Mouse (Mus musculus) stomach, postnatal 0 days (tissue): ENCODE measurements at regions not wholly inside any gene's neighbourhood (a gene's known extent, or its start where the extent isn't known, plus 50 kb on each side); places are given as distances from the start of the nearest gene placed in this dataset.

Experiments used
- CTCF ChIP-seq: IDR thresholded peaks from 2 replicates; pipeline ENCODE4 v1.5.1; 2016; ENCODE audit warnings: antibody characterized with exemption, low read depth, mild to moderate bottlenecking, moderate library complexity
- EP300 ChIP-seq: optimal IDR thresholded peaks from 2 replicates; pipeline ENCODE3; 2016; ENCODE audit warnings: antibody characterized with exemption

DNA sequence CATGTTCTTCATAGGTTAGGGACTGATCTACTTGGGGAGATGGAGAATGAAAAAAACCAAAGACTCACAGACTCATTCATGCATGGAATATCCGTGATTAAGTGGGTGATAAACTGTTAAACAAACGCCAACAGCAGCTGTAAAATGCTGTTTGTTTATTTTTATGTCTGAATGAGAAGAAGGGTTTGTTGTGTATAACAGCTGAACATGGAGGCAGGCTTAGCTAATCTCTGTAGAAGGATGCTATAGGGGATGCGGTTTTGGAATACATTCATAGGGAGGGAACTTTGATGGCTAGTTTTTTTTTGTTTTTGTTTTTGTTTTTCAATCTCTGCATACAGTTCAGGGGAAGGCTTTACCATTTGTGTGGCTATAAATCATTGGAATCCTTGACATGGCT is 977.1 kb upstream of the Cdh8 start:
- TF ChIP-seq EP300 (no peak), CTCF (no peak)
